Mouse (Mus musculus) adrenal gland, adult 18-20 months (tissue): ENCODE measurements around the gene Aatk. TPM values are rescaled to one million over a fixed set of nuclear protein-coding genes. Genes with fewer than 3 reads are reported as not detected.

Source experiments
- DNase-seq, 2 experiments: peaks; one replicate each; pipeline ENCODE4 v3.0.0; 2021 to 2022; ENCODE audit warnings: low spot score in 2 of 2
- long read RNA-seq, 2 experiments: library from polyadenylated mRNA; stranded (forward); transcript quantifications; one replicate each; pipeline ENCODE4 v2.0.0; 2021
- total RNA-seq, 2 experiments: library from RNA; stranded (reverse); gene quantifications; 1 replicate in 1 of 2; 2 replicates in 1 of 2; pipeline ENCODE4 v1.2.3; 2021

The Aatk gene
- total RNA-seq, result 10 to 100 TPM; 10.3 to 22.0 TPM
- long read RNA-seq, experiment 1, full-length matches to known transcripts, result 8 of 29 reads
- long read RNA-seq, experiment 1, partial matches to known transcripts, result 18 of 29 reads
- long read RNA-seq, experiment 1, other reads (novel, unspliced or antisense), result 3 of 29 reads
- long read RNA-seq, experiment 2, full-length matches to known transcripts, result 2 of 20 reads
- long read RNA-seq, experiment 2, partial matches to known transcripts, result 17 of 20 reads
- long read RNA-seq, experiment 2, other reads (novel, unspliced or antisense), result 1 of 20 reads

DNA sequence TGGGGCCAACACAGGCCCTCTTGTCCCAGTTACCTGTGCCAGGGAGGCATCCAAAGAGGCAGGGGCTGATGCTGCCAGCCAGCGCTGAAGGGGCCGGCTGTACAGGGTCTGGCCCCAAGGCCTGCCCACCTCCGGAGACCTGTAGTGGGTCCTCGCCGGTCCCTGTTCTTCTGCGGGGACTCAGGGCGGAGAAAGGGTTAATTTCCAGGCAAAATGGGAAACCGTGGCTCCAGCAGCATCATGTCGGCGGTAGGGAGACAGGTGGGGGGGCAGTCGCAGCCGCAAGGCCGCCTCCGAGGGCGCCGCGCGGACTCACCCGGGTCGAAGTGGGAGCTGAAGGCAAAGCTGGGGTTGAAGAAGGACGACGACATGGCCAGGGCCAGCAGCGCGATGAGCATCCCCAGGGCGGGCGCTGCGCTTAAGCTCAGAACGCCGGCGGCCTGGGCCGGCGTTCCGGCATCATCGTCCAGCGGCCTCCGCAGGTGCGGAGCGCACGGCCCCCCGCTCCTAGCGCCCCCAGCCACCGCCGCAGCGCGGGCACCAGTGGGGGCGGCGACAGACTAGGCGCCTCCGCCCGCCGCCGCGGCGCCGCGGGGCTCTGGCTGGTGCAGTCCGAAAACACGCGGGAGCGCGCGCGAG, at the start of gene Aatk:
TSS of gene Aatk (minus strand) at position 615 of the 639 bp plus-strand sequence.
- DNase-seq, result no peak

DNA sequence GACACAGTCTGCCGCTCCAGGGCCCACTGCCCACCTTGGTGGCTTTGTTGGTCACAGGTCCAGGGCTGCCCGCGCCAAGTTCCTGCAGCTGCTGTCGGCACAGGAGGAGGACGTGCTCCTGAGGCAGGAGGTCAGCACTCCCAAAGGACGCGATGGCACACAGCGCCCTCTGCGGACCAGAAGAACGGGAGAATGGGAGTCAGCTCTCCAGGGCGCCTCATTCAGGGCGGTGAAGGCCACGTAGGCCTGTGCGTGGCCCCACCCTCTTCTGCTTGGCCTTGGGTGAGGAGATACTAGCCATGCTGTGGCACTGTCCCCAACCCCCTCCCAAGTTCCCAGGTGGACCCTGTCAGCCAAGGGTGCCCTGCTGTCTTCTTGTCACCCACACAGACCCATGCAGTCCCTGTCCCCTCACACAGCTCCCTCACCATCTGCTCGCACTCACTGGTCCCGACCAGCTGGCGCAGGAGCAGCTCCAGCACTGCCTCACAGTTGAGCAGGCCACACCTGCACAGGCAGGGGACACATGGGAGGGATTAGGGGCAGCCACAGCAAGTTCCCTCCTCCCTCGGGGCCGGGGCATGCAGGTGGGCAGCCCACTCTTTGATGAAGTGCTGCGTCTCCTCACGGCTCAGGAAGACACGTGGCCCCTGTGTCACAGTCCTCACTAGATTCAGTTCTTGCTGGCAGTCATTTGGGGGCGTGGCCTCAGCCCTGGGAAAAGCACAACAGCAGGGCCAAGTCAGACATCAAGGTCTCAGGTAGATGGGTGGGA, 46.0 kb upstream of the Aatk start:
- peak in 1 of 2 experiments; percentile 59 for DNase-seq

DNA sequence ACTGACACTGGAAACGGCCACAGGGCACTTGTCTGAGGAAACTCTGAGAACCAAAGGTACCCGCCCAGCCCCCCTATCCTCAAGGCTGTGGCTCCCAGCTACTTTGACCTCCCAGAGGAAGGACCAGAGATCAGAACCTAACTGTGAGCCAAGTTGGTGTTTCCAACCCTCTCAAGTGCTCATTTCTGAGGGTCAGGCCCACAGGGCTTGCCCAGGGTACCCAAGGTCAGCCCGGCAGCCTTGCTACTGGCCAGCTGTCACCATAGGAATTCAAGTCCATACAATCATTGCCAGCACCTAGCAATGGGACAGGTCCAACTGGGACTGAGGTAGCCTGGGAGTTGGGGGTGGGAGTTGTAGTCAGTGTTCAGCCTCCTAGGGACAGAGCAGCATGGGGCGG, 43.7 kb upstream of the Aatk start:
- DNase-seq, result no peak

DNA sequence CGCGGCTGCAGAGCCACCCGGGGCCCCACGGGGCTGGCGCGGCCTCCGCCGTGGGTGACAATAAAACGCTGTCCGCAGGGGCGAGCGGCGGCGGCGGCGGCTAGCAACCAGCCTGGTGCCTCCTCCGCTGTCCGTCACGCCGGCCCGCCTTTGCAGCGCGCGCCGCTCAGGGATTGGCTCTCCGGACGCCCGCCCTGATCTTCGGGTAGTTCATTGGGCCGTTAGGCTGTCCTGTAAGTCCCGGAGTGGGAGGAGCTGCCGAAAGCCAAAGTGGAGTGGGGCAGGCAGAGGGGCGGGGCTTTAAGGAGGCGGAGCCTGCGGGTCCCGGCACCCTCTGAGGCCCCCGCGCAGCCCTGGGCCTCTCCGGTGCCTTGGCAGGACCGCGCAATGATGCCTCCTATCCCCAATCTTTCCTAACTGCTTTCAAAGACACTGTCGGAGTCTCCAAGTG, 39.8 kb upstream of the Aatk start, which contains the start of gene Cep131:
TSS of gene Cep131 (minus strand) at position 126 of the 451 bp plus-strand sequence.
- DNase-seq, result peak; percentile 96

DNA sequence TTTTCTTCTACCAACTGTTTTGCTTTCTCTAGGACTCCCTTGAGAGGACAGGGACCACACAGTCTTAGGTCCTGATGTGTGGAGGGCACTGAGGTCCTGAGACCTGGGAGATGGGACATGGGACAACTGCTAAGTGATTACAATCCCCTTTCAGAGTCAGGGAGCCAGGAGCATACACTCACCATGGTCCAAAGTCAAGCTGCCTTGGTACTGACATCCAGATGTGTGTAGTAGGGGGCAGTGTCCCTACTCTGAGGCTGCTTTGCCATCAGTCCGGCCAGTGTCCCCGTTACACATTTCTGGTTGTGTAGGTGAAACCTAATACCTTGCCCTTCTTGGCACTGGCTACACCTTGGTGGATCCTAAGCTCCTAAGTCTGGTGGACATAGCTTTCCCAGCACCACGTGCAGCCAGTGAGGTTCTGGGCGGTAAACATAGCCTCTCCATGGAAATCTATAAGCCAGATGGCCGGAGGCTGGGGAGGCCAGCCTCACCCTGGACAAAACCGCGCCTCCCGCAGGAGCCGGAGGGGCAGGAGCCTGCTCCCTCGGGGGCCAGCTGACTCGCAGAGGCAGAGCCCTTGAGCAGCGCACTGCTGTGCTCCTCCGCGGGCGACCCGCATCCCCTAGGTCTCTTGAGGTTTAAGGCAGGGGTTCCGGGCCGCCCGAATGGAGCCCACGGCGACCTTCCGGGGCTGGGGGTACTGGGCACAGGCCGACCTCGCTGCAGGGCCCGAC, 39.1 kb upstream of the Aatk start:
- DNase-seq, result peak; percentile 40 to 45

DNA sequence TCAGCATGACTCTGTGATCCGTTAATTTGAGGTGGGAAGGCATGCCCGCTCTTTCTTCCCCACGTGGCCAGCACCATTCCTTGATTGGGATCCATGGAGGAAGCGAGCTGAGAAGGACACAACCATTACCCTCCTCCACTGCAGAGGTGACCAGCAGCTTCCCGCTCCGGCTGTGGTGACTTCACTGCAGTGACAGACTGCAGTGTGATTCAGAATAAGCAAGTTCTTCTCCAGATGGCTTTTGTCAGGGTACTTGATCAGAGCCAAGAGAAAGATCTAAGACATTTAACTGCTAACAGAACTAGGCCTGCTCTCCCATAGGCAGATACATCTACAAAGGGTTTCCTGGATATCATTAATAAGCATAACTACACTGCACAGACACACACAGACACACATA, 33.3 kb upstream of the Aatk start:
- DNase-seq, result no peak

DNA sequence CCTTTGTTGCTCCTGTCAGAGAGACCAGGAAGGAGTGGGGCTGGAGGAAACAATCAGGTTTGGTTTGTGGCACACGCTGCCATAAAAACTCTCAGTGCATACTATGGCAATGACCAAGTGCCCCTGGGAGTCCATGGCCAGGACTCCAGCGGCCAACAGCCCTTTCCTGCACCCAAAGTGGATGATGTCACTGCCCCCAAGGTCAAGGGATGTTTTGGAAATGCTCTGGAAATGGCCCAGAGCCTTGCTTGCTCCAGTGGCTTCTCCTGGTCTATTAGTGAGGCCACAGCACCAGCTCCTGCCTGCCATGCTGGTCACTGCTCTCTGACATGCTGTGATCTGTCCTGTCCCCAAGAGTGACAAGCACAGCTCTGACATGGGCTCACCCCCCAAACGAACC, 29.2 kb upstream of the Aatk start:
- peak; percentile 41 to 71 for DNase-seq

DNA sequence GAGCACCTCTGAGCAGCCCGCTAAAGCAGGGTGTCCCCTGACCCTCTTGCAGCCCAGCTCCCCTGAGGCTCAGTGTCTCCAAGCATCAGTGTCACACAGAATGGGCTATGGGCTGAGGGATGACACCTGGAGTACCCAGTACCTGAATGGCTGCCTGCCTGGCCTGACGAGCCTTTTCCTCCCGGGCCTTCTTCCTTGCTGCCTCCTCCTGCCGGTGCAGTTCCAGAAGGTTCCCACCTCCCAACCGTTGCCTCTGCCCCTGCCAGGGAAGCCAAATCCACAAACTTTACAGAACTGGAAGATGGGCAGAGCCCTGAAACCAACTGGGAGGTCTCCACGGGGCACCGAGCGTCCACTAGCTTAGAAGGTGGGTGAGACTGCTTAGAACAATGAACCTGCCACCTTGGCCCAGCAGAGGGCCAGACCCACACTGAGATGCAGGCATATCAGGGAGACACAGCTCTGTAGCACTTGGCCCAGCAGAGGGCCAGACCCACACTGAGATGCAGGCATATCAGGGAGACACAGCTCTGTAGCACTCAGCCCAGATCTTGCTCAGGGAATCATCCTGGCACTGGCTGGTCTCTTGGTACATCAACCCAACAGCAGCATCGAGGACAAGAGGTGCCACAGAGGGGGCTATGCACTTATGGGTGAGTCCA, 26.1 kb upstream of the Aatk start:
- DNase-seq, result no peak

DNA sequence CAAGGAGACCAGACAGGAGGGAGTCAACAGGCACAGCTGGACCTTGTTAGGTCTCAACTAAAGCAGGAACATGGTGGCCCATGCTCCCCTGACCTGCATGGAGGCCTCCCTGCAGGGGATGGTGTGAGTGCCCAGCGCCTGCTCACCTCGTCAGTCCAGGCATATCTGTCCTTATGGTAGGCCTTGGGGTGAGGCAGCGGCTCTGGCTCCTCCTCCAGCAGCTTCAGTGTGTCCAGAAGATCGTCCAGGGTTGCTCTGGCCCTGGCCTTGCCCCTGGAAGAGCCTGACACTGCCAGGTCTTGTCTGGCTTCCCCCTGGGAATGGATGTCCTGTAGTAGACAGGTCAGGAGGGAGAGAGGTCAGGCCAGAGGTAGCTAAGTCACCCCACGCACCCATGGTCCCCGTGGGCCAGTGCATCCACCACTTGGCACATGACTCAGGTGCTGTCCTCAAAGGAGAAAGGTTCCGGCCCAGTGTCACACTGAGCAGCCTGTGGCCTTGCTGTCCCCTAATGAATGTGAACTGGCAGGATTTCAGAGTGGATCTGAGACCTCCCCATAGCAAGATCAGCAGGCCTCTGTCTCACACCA, 24.9 kb upstream of the Aatk start:
- peak in 1 of 2 experiments; percentile 57 for DNase-seq

DNA sequence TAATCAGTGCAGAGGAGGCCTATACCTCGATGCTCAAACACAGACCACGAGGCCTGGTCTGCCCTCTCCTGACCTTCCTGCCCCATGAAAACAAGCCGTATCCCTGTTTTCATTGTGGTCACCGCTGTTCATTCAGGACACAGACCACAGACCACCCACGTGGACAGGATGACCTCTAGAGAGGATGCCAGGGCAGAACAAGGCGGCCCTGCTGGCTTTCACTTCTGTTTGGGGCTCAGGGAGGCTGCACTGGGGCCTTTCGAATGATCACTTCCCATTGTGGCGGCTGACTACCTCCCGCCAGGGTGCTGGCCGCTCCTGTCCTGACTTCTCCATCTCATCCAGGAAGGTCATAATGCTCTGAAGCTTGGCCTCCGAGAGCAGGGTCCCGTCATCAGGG, 24.1 kb upstream of the Aatk start:
- no peak for DNase-seq

DNA sequence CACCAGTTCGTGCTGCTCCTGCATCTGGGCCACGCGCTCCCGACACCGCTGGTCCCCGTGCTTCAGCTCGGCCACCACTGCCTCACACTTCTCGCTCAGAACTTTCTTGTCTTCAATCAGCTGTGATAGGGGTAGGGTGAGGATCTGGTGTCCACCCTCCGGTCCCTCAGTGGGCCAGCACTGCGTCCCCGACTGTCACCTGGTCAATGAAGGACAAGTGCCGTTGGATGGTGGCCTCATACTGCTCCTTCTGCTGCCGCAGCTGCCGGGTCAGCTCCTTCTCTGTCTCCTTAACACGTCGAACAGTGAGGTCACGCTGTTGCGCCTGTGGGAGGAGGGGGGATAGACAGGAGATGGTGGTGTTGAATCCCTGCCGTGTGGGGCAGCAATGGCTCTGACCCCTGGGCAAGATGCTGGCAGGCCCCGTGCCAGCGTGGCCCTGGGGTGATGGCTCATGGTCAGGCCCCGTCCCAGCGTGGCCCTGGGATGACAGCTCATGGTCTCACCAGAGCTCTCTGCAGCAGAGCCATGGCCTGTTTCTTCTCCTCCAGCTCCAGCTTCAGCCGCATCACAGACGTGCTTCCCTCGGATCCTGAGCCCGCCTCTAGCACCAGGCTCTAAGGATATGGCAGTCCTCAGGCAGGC, 23.4 kb upstream of the Aatk start:
- DNase-seq, result peak in 1 of 2 experiments; percentile 60

DNA sequence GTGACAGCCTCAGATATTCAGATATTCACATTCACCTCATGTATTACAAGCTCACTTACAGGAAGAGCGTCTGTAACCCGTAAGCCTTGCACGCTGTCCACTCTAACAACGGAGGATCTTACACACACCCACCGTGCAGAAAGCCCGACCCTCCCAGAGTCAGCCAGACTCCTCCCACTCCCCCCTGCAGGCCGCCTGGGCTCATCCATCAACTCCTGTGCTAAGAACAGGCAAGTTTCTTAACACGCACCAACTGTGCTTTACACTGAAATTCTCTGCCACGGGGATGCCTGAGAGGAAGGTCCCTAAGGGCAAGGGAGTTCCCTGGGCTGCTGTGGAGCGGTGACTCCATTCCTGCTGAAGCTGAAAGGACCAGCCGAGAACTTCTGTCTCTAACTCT, 22.3 kb upstream of the Aatk start:
- DNase-seq, result no peak

DNA sequence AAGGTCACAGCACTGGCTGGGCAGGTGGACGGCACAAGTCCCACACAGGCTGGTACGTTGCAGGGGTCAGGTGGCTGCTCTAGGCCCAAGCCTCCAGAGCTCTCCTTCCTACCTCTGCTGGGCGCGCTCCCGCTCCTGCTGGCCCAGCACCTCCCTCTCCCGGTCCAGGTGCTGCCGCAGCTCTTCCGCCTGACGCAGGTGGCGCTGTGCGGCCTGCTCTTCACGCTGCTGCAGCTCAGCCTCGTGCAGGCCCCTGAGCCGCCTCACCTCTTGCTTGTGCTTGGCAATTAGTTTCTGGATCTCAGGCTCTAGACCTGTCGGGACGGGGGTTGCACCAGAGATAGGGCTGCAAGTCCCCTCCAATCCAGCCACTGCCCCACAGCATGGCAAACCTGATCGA, 20.9 kb upstream of the Aatk start:
- no peak for DNase-seq

DNA sequence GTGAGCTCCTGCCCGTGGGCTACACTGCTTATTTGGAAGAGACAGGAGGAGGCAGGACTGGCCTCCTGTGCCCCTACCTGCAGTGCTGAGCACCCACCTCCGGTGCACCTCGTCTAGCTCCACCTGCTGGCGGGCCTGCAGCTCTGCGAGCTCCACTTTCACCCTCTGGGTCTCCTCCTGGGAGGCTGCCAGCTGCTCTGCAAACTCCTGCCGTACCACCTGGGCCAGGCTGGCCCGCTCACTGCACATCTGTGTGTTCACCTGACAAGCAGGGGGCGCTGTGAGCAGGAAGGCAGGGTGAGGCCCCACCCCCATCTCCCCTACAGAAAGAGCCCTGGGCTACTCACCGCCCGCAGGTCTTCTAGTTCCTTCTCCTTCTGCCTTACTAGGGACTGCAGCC, 18.3 kb upstream of the Aatk start:
- DNase-seq, result peak; percentile 62 to 68

DNA sequence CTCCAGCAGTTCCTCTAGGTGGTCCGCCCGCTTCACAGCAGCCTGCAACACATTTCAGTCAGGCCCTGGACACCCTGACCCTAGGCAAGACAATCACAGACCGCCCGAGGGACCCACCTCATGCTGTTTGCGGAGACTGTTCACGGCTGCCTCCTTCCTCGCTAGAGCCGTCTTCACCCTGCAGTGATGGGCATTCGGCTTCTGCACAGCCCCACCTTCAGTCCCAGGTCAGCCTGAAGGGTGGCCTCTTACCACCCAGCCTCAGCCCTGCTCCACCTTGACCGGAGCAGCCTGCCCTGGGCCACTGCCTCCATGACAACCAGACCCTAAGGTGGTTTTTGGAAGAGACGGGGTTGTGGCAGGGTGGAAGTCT, 17.7 kb upstream of the Aatk start:
- no peak for DNase-seq

DNA sequence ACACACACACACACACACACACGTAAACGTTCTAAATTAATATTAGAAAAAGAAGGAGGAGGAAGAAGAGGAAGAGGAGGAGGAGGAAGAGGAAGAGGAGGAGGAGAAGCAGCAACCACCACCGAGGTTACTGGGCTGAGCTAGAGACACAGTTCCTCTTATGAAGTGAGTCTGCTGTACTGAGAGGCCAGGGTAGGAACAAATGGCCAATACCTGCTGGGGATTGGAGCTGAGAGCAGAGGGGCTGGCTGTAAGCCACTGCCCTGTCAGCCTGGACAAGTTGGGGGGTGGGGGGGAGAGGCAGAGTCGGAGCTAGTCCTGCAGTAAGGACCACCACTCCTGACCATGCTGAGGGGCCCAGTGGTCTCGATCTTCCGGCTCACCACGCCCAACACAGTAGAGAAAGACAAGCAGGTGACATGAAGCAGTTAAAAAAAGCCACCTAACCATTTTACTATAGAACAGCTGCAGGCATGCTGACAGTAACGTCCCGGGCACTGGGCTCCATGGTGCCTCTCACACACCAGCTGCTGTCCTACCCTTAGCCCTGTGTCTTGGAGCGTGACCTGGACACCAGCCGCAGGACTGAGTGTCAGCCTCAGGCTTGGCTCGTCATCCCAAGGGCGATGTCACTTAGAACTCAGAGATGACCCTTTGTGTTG, 17.2 kb upstream of the Aatk start:
- no peak for DNase-seq

DNA sequence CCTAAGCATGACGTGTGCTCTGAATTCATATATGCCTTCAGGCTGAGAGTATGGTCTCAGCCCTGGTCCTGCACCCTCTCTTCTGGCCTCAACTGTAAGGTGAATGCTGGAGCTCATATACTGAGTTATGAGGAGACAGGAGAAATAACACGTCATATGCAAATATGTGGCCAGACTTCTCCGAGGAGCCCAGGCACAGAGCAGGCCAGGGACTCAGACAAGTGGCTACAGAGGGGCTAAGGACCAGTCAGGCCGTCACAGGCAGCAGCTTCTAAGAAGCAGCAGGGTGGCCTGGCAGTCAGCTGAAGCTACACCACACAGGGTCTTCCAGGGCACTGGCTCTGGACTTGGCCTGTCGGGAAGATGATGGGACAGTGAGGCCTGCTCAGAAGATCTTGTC, 16.4 kb upstream of the Aatk start:
- no peak for DNase-seq

DNA sequence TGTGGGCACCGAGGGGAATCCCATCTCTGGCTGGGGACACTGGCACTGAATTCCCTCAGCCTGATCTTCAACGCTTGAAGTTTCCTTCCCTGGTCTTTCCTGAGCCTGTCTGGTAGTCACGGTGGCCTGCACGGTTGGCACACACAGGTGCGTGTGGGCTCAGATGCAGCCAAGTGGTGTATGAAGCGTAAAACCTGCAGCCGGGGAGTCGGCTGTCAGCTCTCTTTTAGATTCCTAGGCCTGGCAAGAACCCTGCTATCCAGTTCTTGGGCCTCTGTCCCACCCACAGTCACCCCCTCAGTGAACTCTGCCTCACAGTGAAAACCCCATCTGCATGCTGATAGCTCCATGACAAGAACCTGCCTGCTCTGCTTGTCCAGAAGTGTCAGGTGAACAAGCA, 13.7 kb upstream of the Aatk start:
- DNase-seq, result no peak

DNA sequence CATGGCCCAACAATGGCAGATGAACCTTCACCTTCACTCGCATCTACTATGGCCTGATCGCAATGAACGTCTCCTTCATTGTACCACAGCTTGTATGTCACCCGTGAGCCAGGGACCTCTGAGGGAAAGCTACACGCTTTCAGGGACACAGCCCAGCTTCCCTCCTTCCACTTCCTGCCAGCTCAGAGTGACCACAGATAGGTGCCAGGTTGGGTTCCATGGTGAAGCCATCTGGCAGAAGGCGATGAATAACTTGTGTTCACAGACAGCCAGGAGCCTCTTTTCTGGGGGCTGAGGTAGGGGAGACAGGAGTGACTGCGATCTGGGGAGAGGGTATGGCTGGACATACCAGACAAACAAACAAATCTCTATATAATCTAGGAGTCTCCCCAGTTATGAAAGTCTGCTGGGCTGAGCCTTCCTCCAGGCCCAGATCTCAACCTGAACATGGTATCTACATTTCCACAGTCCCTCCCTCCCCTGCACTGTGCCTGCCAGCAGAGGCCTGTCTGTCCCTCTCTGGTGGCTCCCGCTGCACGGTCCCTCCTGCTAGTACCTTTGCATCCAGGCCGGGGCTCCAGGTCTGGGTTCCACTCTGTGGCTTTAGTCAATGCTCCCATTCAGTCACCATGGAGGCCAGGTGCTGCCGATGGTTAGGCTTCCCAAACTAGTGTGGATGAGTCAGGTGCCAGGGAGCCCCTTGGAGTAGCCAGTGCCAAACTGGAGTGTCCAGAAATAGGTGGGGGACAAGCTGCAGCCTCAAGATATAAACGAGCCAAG, 9.2 kb upstream of the Aatk start:
- DNase-seq, result no peak
